Mouse (Mus musculus) liver, postnatal 0 days (tissue): ENCODE measurements around the gene Plxna4.

Source experiments
- CTCF ChIP-seq: sonication (generic); IDR thresholded peaks from 2 replicates; pipeline ENCODE4 v1.5.1; 2016; ENCODE audit warnings: antibody characterized with exemption, low read depth
- EP300 ChIP-seq: IDR thresholded peaks from 2 replicates; pipeline ENCODE4 v1.6.1; 2016; ENCODE audit warnings: antibody characterized with exemption, low read depth, mild to moderate bottlenecking

GRCm38 (mm10) chr6:32583582-32583981 lies 4.4 kb downstream of the Plxna4 start:
- TF ChIP-seq CTCF (0 out of 2 replicates have a peak, but pooled peaks have one; percentile 4), EP300 (no peak)
